Mouse (Mus musculus) small intestine, adult 2 months (tissue): ENCODE measurements around the gene Zfp800.

Experiments used
- CTCF ChIP-seq: fragments of 200-500 bp; IDR thresholded peaks from 2 replicates; pipeline ENCODE4 v1.5.1; 2012; ENCODE audit warnings: low read depth, mild to moderate bottlenecking, control low read depth, inconsistent platforms, low read length, moderate library complexity, mixed read lengths; ENCODE audit not compliant: insufficient replicate concordance, insufficient read length; ENCODE audit errors: extremely low read depth
- POLR2A ChIP-seq: fragments of 200-500 bp; IDR thresholded peaks from 2 replicates; pipeline ENCODE4 v1.6.1; 2012; ENCODE audit warnings: low read depth, mild to moderate bottlenecking, control low read depth, inconsistent platforms, low read length, moderate library complexity

- TF ChIP-seq POLR2A (no peak), CTCF (no peak)
Observed at GRCm38 (mm10) chr6:28260425-28261191, 137.2 kb downstream of the Zfp800 start.
